Mouse (Mus musculus) left cerebral cortex, postnatal 4 days (tissue): Measurements from ENCODE around the gene Ipo9. TPM values are rescaled to one million over a fixed set of nuclear protein-coding genes. Genes with fewer than 3 reads are reported as not detected.
"Not testable (repeated sequence)": the region's sequence is repeated elsewhere in the genome, so short reads cannot be mapped to it uniquely, and the experiment has no call there.

Experiments used
- DNase-seq: peaks from one replicate; pipeline ENCODE4 v3.0.0-alpha.2; 2022
- intact Hi-C: fragments of 180-260 bp; cut with DNase I; formaldehyde crosslinking; loops from one replicate; pipeline ENCODE4 v1.15.1; 2025
- total RNA-seq, 2 experiments: library from RNA; stranded (reverse); gene quantifications; 2 replicates each; pipeline ENCODE4 v1.2.3; 2021

The Ipo9 gene
- total RNA-seq, 2 experiments from 2014 or later: 170 to 180 TPM

GRCm38 (mm10) chr1:135438801-135439200 lies 8.5 kb upstream of the Ipo9 start:
- intact Hi-C loops: no loop called here
- DNase-seq: no peak

- intact Hi-C loops: no loop called here
- DNase-seq: no peak
Observed at GRCm38 (mm10) chr1:135435823-135436222, 5.5 kb upstream of the Ipo9 start.

GRCm38 (mm10) chr1:135430669-135431017 lies 344 bp upstream of the Ipo9 start:
- intact Hi-C loops: no loop called here

GRCm38 (mm10) chr1:135427390-135427789 lies 2.9 kb downstream of the Ipo9 start:
- intact Hi-C loops: no loop called here
- DNase-seq: no peak

More at GRCm38 (mm10) chr1:135430669-135431017, 344 bp upstream of the Ipo9 start:
- no peak for DNase-seq

GRCm38 (mm10) chr1:135426645-135427044 lies 3.7 kb downstream of the Ipo9 start:
- no peak for DNase-seq
- intact Hi-C loops: no loop called here

- intact Hi-C loops: no loop called here
- DNase-seq: no peak
Observed at GRCm38 (mm10) chr1:135422772-135423171, 7.5 kb downstream of the Ipo9 start.

- intact Hi-C loops: no loop called here
- DNase-seq: no peak
Observed at GRCm38 (mm10) chr1:135413996-135414395, 16.3 kb downstream of the Ipo9 start.

GRCm38 (mm10) chr1:135412130-135412529 lies 18.2 kb downstream of the Ipo9 start:
- no peak for DNase-seq
- intact Hi-C loops: no loop called here

GRCm38 (mm10) chr1:135410967-135411366 lies 19.3 kb downstream of the Ipo9 start:
- intact Hi-C loops: no loop called here
- no peak for DNase-seq

GRCm38 (mm10) chr1:135408973-135409372 lies 21.3 kb downstream of the Ipo9 start:
- no peak for DNase-seq
- intact Hi-C loops: no loop called here

- intact Hi-C loops: no loop called here
- no peak for DNase-seq
Observed at GRCm38 (mm10) chr1:135405356-135405755, 24.9 kb downstream of the Ipo9 start.

GRCm38 (mm10) chr1:135401452-135402110 lies 28.7 kb downstream of the Ipo9 start:
- DNase-seq: no peak
- intact Hi-C loops: no loop called here

- intact Hi-C loops: no loop called here
- DNase-seq: no peak
Observed at GRCm38 (mm10) chr1:135399466-135399865, 30.8 kb downstream of the Ipo9 start.

- no peak for DNase-seq
- intact Hi-C loops: no loop called here
Observed at GRCm38 (mm10) chr1:135385161-135385560, 45.1 kb downstream of the Ipo9 start.

GRCm38 (mm10) chr1:135384171-135384570 lies 46.1 kb downstream of the Ipo9 start:
- DNase-seq: no peak
- intact Hi-C loops: no loop called here

GRCm38 (mm10) chr1:135381560-135381959 lies 48.7 kb downstream of the Ipo9 start:
- intact Hi-C loops, DNase-seq: not testable (repeated sequence)

GRCm38 (mm10) chr1:135380071-135380991 lies 50.0 kb downstream of the Ipo9 start:
- intact Hi-C loops: no loop called here
- no peak for DNase-seq

- DNase-seq: no peak
- intact Hi-C loops: no loop called here
Observed at GRCm38 (mm10) chr1:135379048-135379447, 51.3 kb downstream of the Ipo9 start.

GRCm38 (mm10) chr1:135378576-135378975 lies 51.7 kb downstream of the Ipo9 start:
- DNase-seq: no peak
- intact Hi-C loops: no loop called here

GRCm38 (mm10) chr1:135374868-135375581 lies 55.3 kb downstream of the Ipo9 start, which contains the start of gene Shisa4:
Gene Shisa4, minus strand, starts transcription at chr1:135375237.
- intact Hi-C loops: no loop called here
- peak; percentile 89 for DNase-seq

GRCm38 (mm10) chr1:135374175-135374867 lies 56.0 kb downstream of the Ipo9 start:
- peak; percentile 48 for DNase-seq
- intact Hi-C loops: no loop called here
